Mouse (Mus musculus) hindbrain, postnatal 0 days (tissue): ENCODE measurements at regions not wholly inside any gene's neighbourhood (a gene's known extent, or its start where the extent isn't known, plus 50 kb on each side); places are given as distances from the start of the nearest gene placed in this dataset.

Experiments used
- ATAC-seq: fragments of 200-750 bp; cut with Nextera tagmentation; 2 replicates; pipeline ENCODE4 v1.8.0; 2017; ENCODE audit warnings: mild to moderate bottlenecking, moderate TSS enrichment, moderate library complexity
- DNase-seq: peaks from one replicate; pipeline ENCODE4 v3.0.0-alpha.2; 2015; ENCODE audit warnings: low spot score
- H3K27ac ChIP-seq: fragments of 300-500 bp; sonication (generic); 2 replicates; pipeline ENCODE4 v1.5.1; 2014; ENCODE audit warnings: mild to moderate bottlenecking
- H3K27me3 ChIP-seq: fragments of 300-500 bp; sonication (generic); 2 replicates; pipeline ENCODE4 v1.6.1; 2014; ENCODE audit warnings: low read length, mixed read lengths; ENCODE audit not compliant: insufficient read depth
- H3K36me3 ChIP-seq: fragments of 300-500 bp; sonication (generic); 2 replicates; pipeline ENCODE4 v1.6.1; 2014; ENCODE audit warnings: low read length, mixed read lengths; ENCODE audit not compliant: insufficient read depth
- H3K4me1 ChIP-seq: fragments of 300-500 bp; sonication (generic); 2 replicates; pipeline ENCODE4 v1.6.1; 2014; ENCODE audit warnings: antibody characterized with exemption, low read length, mixed read lengths; ENCODE audit not compliant: insufficient read depth
- H3K4me2 ChIP-seq: fragments of 300-500 bp; sonication (generic); 2 replicates; pipeline ENCODE4 v1.6.1; 2014; ENCODE audit warnings: low read depth, mild to moderate bottlenecking, low read length, moderate library complexity, mixed read lengths
- H3K4me3 ChIP-seq: fragments of 300-500 bp; sonication (generic); 2 replicates; pipeline ENCODE4 v1.5.1; 2014; ENCODE audit warnings: low read length
- H3K9ac ChIP-seq: fragments of 300-500 bp; sonication (generic); replicated peaks from 2 replicates; pipeline ENCODE4 v1.6.1; 2014; ENCODE audit warnings: mild to moderate bottlenecking, low read length, moderate library complexity, mixed read lengths
- H3K9me3 ChIP-seq: fragments of 300-500 bp; sonication (generic); 2 replicates; pipeline ENCODE4 v1.6.1; 2016; ENCODE audit warnings: low read length, mixed read lengths
- CTCF ChIP-seq: IDR thresholded peaks from 2 replicates; pipeline ENCODE4 v1.5.1; 2016; ENCODE audit warnings: antibody characterized with exemption, control low read depth, low read depth
- WGBS: fragments of 180-500 bp; shearing (Covaris S2); extraction: QIAGEN DNeasy Blood & Tissue Kit; methylation state at CpG from one replicate; pipeline ENCODE4 v1.1.7; 2014; 5-methylcytosine and 5-hydroxymethylcytosine counted together
- microRNA-seq, 2 experiments: library from miRNA; unstranded; fragments of <30 nt; microRNA quantifications; one replicate each; pipeline ENCODE4; 2016

DNA sequence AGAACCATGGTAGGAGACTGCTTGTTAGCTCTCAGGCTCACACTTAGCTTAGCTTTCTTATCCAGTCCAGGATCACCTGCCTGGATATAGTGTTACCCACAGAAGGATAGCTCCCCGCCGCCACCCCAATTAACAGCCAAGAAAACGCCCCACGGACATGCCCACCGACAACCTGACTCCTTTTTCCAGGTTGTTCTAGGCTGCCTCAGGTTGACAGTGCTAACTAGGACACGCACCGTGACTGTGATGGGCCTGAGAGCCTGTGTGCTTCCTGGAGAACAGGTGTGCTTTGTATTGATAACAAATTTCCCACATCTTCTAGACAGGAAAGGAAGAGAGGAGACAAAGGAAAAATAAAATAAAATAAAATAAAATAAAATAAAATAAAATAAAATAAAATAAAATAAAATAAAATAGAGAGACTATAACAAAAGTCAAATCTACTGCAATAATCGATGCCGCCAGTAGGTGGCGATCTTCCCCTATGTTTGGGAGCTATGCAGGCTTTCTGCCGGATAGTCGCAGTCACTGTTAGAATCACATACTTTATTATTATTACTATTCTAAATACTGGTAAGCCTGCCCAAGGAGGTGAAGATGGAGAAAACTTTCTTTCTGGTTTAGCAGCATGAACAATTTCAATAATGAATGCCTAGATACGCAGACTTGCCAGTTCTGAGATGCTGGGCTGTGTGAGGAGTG is 175.5 kb upstream of the BB014433 start:
- DNase-seq: peak; percentile 90
- Histone ChIP-seq H3K27ac (no peak overlapping the region), H3K9ac (no peak overlapping the region), H3K36me3 (no peaks in the 10 kb centered on the region), H3K4me2 (no peak overlapping the region), H3K9me3 (no peaks in the 10 kb centered on the region), H3K4me1 (no peaks in the 10 kb centered on the region), H3K4me3 (no peak overlapping the region), H3K27me3 (no peaks in the 10 kb centered on the region)
- 39% methylated on average over 13 of the region's 13 CpGs for WGBS
- peak; percentile 79 for TF ChIP-seq CTCF
- ATAC-seq: peak; percentile 57

DNA sequence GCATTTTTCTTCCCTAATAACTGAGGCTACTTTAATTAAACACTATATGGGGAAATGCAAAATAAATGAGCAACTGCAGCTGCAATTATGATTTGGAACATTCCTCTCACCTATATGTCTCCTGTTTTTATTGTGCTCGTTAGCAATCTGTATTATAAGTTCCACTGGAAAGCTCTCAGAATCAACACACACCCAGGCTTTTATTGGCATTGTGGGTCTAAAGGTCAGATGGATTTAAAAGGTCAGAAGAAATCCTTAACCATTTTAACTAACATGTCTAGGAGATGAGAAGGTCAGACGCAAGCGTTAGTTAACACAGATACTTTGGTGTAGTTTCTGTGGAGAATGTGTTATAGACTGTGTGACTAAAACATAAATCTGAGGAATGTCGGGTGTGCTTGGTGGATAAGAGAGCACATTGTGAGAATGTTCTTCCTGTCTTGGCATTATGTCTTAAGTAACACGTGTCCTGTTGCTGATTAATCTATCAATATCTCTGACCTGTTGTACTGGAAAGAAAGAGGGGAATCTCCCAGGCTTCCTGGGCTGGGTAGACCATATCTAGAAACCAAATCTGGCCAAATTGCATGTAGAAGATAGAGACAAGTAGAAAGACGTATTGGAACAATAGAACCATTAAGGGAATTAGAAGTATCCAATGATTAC is 164.1 kb upstream of the BB014433 start:
- no peak overlapping the region for H3K27ac ChIP-seq
- H3K4me1 ChIP-seq: no peaks in the 10 kb centered on the region
- WGBS: 82% methylated on average over 6 of the region's 6 CpGs
- H3K36me3 ChIP-seq: no peaks in the 10 kb centered on the region
- no peak overlapping the region for H3K4me2 ChIP-seq
- no peak overlapping the region for H3K9ac ChIP-seq
- DNase-seq: no peak
- TF ChIP-seq CTCF: no peak
- H3K4me3 ChIP-seq: no peak overlapping the region
- ATAC-seq: no peak
- H3K27me3 ChIP-seq: no peaks in the 10 kb centered on the region
- H3K9me3 ChIP-seq: no peaks in the 10 kb centered on the region

GRCm38 (mm10) chr8:15201556-15201955 is 155.7 kb upstream of the BB014433 start:
- DNase-seq (no peak), ATAC-seq (no peak)
- no peak overlapping the region for H3K27ac ChIP-seq
- no peaks in the 10 kb centered on the region for H3K27me3 ChIP-seq
- no peaks in the 10 kb centered on the region for H3K9me3 ChIP-seq
- TF ChIP-seq CTCF: no peak
- no peaks in the 10 kb centered on the region for H3K4me1 ChIP-seq
- no peak overlapping the region for H3K9ac ChIP-seq
- no peak overlapping the region for H3K4me3 ChIP-seq
- WGBS: 73% methylated on average over 6 of the region's 6 CpGs
- no peak overlapping the region for H3K4me2 ChIP-seq
- no peaks in the 10 kb centered on the region for H3K36me3 ChIP-seq

- H3K9ac ChIP-seq: no peak overlapping the region
- TF ChIP-seq CTCF: no peak
- H3K27me3 ChIP-seq: no peaks in the 10 kb centered on the region
- no peak overlapping the region for H3K27ac ChIP-seq
- H3K4me1 ChIP-seq: no peaks in the 10 kb centered on the region
- no peak overlapping the region for H3K4me2 ChIP-seq
- H3K36me3 ChIP-seq: no peaks in the 10 kb centered on the region
- H3K4me3 ChIP-seq: no peak overlapping the region
- DNase-seq (no peak), ATAC-seq (no peak)
- H3K9me3 ChIP-seq: no peaks in the 10 kb centered on the region
- WGBS: 85% methylated on average over 3 of the region's 3 CpGs
Observed at GRCm38 (mm10) chr8:15190708-15191107, 144.8 kb upstream of the BB014433 start.

DNA sequence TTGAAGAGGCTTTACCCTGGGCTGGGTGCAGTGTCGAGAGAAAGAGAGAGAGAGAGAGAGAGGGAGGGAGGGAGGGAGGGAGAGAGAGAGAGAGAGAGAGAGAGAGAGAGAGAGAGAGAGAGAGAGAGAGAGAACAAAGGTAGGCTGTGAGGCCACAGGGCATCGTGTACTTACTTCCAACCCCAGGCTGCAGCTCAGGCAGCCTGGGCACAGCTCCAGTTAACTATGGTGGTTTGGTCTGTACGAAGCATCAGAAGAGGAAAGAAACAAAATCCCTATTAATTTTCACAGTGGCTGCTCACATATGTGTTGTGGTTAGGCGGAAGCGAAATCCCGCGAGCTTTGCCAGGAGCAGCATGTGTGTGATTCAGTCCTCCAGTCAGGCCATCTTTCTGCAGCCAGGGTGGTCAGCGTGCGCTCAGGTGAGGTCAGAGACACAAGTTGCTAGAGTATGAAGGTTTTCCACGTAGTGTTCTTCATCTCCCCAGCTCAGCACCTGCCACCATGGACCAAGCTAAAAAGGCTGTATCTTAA is 143.3 kb upstream of the BB014433 start:
- no peak overlapping the region for H3K9ac ChIP-seq
- DNase-seq (peak; percentile 36), ATAC-seq (0 out of 2 replicates have a peak, but pooled peaks have one; percentile 43)
- H3K36me3 ChIP-seq: no peaks in the 10 kb centered on the region
- H3K9me3 ChIP-seq: no peaks in the 10 kb centered on the region
- no peak overlapping the region for H3K27ac ChIP-seq
- H3K4me3 ChIP-seq: no peak overlapping the region
- WGBS: 31% methylated on average over 10 of the region's 10 CpGs
- no peak overlapping the region for H3K4me2 ChIP-seq
- no peak for TF ChIP-seq CTCF
- no peaks in the 10 kb centered on the region for H3K27me3 ChIP-seq
- H3K4me1 ChIP-seq: no peaks in the 10 kb centered on the region

Small RNA genes lying in the stretch of these regions (microRNA-seq; reads per million reads assigned to microRNA genes)
- gene Gm25255 (0 reads per million in 2 experiments), gene Gm25871 (0 reads per million in 2 experiments)
